Mouse (Mus musculus) gastrocnemius, adult 18-20 months (tissue): ENCODE measurements around the gene C1ra. TPM values are rescaled to one million over a fixed set of nuclear protein-coding genes. Genes with fewer than 3 reads are reported as not detected.
"Not testable (repeated sequence)": the region's sequence is repeated elsewhere in the genome, so short reads cannot be mapped to it uniquely, and the experiment has no call there.

Experiments used
- DNase-seq: peaks from one replicate; pipeline ENCODE4 v3.0.0; 2021; ENCODE audit warnings: low spot score
- long read RNA-seq, 2 experiments: library from polyadenylated mRNA; stranded (forward); transcript quantifications; one replicate each; pipeline ENCODE4 v2.0.0; 2021
- total RNA-seq, 2 experiments: library from RNA; stranded (reverse); gene quantifications; 2 replicates each; pipeline ENCODE4 v1.2.3; 2021

C1ra gene
- 10 to 100 TPM in 1 of 2 experiments, 1 to 10 TPM in 1; 8.4 to 10.8 TPM for total RNA-seq
- long read RNA-seq, experiment 1, transcript C1ra-201 (11 exons, 2,981 nt), result major isoform, 7 of 12 reads
- long read RNA-seq, experiment 1, partial matches to known transcripts, result 0 of 12 reads
- long read RNA-seq, experiment 1, other reads (novel, unspliced or antisense), result 5 of 12 reads
- long read RNA-seq, experiment 2, partial matches to known transcripts, result 1 of 8 reads
- long read RNA-seq, experiment 2, other reads (novel, unspliced or antisense), result 4 of 8 reads

DNA sequence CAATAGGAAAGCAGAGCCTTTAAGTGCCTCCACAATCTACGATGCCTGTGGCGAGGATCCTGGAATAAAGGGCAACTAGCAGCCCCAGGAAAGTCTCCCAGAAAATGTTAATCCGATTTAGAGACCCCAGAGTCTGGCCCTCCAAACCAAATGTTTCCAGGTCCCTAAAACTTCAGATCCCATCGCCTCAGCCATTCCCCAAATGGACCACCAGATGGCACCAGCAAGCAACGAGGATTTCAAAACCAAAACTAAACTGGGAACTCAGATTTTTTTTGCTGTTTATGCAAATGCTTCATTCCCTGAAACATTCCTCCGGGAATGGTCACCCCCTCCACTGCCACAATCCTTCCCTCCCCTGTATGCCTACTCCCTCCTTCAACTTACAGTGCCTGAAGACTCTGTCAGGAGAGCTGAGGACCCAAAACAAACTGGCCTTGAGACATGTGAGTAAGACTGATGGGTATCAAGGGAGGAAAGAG, at the start of gene C1ra:
Gene C1ra, plus strand, starts transcription at position 51 of the 482 bp plus-strand sequence.
- peak; percentile 69 for DNase-seq

DNA sequence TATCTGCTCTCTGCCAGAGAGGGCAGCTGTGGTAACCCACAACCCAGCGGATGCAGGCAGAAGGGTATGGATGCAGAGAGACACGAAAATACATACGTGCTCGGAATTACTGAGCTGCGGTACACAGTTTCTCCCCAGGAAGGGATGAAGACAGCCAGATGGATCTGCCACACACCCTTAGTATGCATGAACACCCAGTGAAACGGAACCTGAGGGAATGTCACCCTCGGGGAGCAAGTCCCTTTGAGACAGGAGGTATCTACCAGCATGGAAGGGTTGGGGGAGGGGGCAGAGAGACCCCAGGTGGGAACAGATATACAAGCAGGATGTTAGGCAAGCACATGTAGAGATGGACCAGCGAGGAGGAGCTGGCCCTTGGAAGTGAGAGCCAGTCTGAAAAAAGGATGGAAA, 48.3 kb upstream of the C1ra start:
- no peak for DNase-seq

GRCm38 (mm10) chr6:124464305-124465271, 47.6 kb upstream of the C1ra start, which contains the start of gene Clstn3:
Gene Clstn3 (minus strand): TSS chr6:124464794.
- DNase-seq, result peak; percentile 55

DNA sequence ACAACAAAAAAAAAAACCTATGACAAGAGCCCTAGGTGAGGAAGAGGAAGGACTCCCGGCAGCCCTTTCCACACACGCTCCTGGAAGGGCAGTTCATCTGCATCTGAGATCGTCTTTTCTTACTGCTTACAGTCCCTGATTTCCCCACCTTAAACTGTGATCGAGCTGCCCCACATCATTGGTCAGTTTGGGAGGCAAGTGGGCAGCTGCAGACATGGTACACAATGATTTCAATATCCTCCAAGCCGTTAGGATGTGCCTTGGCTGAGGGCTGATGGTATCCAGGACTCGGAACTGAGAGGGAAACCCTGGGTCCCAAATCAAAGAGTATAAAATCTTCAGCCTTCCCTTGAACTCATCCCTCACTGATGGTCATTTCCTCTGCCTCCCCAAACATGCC, 46.9 kb upstream of the C1ra start:
- DNase-seq, result no peak

DNA sequence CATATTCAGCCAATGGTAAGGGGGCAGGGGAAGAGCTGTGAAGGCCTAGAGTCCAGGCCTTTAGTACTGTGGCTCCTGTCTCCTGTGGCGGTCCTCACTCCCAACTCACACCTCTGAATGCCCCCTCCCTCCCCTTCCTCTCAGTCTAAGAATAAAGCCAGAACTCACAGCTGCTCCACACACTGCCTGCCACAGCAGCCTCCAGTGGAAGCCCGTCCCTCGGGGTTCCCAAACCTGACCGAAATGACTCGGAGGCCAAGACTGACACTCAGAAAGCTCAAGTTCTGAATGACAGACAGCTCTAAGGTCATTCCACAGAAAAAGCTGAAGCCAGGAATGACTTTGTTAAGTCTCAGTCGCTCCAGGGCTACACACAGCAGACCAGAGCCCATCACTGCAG, 46.5 kb upstream of the C1ra start:
- DNase-seq, result no peak

GRCm38 (mm10) chr6:124471121-124471520, 41.1 kb upstream of the C1ra start:
- DNase-seq, result no peak

DNA sequence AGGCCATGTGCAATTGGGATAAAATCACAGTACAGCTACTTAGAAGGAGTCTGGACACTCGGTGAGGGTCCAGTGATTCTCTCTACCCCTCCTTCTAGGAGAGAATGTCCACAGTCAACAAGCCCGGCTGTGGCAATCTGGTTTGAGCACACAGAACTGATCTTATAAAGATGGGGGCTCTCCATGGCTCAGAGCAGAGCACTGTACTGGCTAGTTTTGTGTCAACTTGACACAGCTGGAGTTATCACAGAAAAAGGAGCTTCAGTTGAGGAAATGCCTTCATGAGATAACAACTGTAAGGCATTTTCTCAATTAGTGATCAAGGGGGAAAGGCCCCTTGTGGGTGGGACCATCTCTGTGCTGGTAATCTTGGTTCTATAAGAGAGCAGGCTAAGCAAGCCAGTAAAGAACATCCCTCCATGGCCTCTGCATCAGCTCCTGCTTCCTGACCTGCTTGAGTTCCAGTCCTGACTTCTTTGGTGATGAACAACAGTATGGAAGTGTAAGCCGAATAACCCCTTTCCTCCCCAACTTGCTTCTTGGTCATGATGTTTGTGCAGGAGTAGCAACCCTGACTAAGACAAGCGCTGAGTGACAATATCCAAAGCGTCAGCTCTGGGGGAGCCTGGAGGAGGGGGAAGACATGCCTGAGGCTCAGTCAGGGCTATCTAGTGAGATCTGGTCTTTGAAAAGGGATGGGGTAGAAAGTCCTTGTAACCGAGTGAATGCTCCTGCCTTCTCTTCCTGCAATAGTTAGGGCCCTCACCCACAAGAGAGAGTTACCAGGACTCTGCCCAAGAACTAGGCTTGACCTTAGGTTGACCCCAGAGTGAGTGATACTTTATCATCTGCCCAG, 40.2 kb upstream of the C1ra start:
- not testable (repeated sequence) for DNase-seq

- peak; percentile 42 for DNase-seq
These were observed 39.4 kb upstream of the C1ra start for GRCm38 (mm10) chr6:124472801-124473200.

GRCm38 (mm10) chr6:124474621-124475020, 37.6 kb upstream of the C1ra start:
- no peak for DNase-seq

DNA sequence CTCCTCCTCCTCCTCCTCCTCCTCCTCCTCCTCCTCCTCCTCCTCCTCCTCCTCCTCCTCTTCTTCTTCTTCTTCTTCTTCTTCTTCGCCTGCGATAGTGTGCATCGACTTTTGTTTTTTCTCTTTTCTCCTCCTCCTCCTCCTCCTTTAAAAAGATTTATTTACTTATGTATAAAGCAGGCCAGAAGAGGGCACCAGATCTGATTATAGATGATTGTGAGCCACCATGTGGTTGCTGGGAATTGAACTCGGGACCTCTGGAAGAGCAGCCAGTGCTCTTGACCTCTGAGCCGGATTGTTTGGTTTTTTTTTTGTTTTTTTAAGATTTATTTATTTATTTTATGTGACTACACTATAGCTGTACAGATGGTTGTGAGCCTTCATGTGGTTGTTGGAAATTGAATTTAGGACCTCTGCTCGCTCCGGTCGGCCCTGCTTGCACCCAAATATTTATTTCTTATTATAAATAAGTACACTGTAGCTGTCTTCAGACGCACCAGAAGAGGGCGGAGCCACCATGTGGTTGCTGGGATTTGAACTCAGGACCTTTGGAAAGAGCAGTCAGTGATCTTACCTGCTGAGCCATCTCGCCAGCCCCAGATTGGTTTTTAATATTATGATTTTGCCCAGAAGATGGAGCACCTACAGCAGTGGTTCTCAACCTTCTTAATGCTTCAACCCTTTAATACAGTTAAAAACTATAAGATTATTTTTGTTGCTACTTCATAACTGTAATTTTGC, 36.7 kb upstream of the C1ra start:
- DNase-seq, result not testable (repeated sequence)

DNA sequence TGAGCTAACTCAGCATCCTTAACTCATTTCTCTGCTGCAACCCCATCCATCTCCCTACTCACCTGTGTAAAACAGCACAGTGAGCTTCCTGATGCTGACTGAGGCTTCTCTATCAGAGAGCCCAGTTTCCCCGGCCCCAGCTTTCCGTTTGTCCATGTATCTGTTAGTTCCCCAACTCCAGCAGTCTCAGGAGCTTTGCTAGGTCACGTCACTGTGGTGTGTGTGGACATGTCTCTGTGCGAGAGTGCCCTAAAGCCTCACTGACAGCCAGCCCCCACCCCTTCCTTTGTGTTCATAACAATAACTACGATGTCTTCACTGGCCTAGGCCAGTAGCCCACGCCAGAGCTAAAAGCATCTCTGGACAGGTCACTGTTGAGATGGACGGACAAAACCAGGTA, 36.0 kb upstream of the C1ra start:
- no peak for DNase-seq

DNA sequence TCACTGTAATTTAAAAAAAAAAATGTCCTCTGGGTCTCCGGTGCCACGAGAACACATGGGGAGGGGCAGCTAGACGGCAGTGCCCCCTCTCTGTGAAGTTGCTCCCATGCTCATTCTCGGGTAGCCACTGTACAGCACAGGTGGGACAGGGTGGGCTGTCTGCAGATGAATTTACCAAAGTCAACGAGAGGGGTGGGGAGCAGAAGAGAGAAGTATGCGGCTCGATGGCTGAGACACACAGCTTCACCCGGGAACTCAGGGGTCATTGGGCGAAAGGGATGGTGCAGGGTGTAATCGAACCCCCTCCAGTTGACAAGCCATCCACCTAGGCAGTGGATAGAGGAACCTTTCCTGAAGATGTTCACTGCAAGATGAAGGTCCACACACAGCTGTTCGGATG, 35.4 kb upstream of the C1ra start:
- DNase-seq, result no peak

GRCm38 (mm10) chr6:124477221-124477655, 35.0 kb upstream of the C1ra start:
- DNase-seq, result no peak

DNA sequence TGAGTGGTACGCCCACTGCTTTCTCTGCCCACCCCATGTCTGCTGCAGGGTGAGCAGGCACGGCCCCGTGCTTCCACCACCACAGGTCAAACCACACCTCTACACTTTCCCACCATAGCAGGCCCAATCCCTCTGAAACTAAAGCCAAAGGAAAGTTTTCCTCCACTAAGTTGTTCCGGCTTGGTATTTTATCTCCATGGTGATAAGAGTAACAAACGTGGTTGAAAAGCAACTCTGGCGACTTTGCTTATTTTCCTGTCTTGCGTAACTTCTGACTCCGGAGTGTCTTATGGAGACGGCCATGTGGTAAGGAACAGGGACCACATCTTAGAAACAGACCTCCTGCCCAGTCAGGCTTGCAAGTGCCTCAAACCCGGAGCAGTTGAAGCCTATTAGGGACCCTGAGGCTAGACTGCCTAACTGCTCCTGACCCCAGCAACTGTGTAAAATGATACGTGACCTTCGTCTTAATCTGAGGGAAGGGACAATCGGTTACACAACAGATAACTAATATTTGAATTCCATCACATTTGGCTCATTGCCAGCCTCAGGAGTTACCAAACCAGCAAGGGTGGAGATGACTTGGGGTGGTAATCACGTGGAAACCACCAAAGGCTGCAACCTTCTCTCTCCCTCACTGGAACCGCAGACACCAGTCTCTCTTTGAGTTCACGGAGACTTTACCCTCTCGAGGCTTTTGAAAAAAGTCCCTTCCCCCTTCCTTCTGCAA, 34.1 kb upstream of the C1ra start:
- peak; percentile 54 for DNase-seq

- DNase-seq, result no peak
These were observed 33.2 kb upstream of the C1ra start for GRCm38 (mm10) chr6:124478874-124479572.

- no peak for DNase-seq
These were observed 32.7 kb upstream of the C1ra start for GRCm38 (mm10) chr6:124479573-124479930.

- peak; percentile 34 for DNase-seq
These were observed 31.9 kb upstream of the C1ra start for GRCm38 (mm10) chr6:124480295-124480694.

GRCm38 (mm10) chr6:124481571-124481970, 30.6 kb upstream of the C1ra start:
- DNase-seq, result peak; percentile 44

- not testable (repeated sequence) for DNase-seq
These were observed 28.4 kb upstream of the C1ra start for GRCm38 (mm10) chr6:124483831-124484230.
